Mouse (Mus musculus) neural tube, embryonic 13.5 days (tissue): ENCODE results near the gene Tns1. TPM values are rescaled to one million over a fixed set of nuclear protein-coding genes. Genes with fewer than 3 reads are reported as not detected.

Experiments used
- ATAC-seq: fragments of 200-750 bp; cut with Nextera tagmentation; 2 replicates; pipeline ENCODE4 v1.8.0; 2017; ENCODE audit warnings: low read depth, mild to moderate bottlenecking, moderate TSS enrichment, moderate library complexity
- H3K27ac ChIP-seq: fragments of 300-500 bp; sonication (generic); replicated peaks from 2 replicates; pipeline ENCODE4 v1.5.1; 2015; ENCODE audit warnings: moderate library complexity, mild to moderate bottlenecking, inconsistent platforms
- H3K27me3 ChIP-seq: fragments of 300-500 bp; sonication (generic); 2 replicates; pipeline ENCODE4 v1.6.1; 2015; ENCODE audit warnings: mild to moderate bottlenecking, inconsistent platforms
- H3K36me3 ChIP-seq: fragments of 300-500 bp; sonication (generic); 2 replicates; pipeline ENCODE4 v1.6.1; 2015; ENCODE audit warnings: mild to moderate bottlenecking, inconsistent platforms
- H3K4me1 ChIP-seq: fragments of 300-500 bp; sonication (generic); replicated peaks from 2 replicates; pipeline ENCODE4 v1.6.1; 2015; ENCODE audit warnings: inconsistent platforms
- H3K4me2 ChIP-seq: fragments of 300-500 bp; sonication (generic); 2 replicates; pipeline ENCODE4 v1.6.1; 2015; ENCODE audit warnings: inconsistent platforms, mild to moderate bottlenecking, moderate library complexity
- H3K4me3 ChIP-seq: fragments of 300-500 bp; sonication (generic); 2 replicates; pipeline ENCODE4 v1.5.1; 2015; ENCODE audit warnings: mild to moderate bottlenecking, inconsistent platforms
- H3K9ac ChIP-seq: fragments of 300-500 bp; sonication (generic); 2 replicates; pipeline ENCODE4 v1.6.1; 2015; ENCODE audit warnings: moderate library complexity, mild to moderate bottlenecking, inconsistent platforms
- H3K9me3 ChIP-seq: fragments of 300-500 bp; sonication (generic); 2 replicates; pipeline ENCODE4 v1.6.1; 2016; ENCODE audit warnings: inconsistent platforms
- WGBS: fragments of 180-500 bp; shearing (Covaris S2); methylation state at CpG from one replicate; pipeline ENCODE4 v1.1.7; 2015; 5-methylcytosine and 5-hydroxymethylcytosine counted together
- polyA plus RNA-seq: library from polyadenylated mRNA; unstranded; fragments of >200 nt; fragmentation: Nextera tagmentation; extraction: Ambion mirVana; gene quantifications from 2 replicates; pipeline ENCODE4 v1.2.1, GENCODE M21; 2015

The Tns1 gene
- polyA plus RNA-seq, 1 experiment from 2014 or later: 15.8 TPM

DNA sequence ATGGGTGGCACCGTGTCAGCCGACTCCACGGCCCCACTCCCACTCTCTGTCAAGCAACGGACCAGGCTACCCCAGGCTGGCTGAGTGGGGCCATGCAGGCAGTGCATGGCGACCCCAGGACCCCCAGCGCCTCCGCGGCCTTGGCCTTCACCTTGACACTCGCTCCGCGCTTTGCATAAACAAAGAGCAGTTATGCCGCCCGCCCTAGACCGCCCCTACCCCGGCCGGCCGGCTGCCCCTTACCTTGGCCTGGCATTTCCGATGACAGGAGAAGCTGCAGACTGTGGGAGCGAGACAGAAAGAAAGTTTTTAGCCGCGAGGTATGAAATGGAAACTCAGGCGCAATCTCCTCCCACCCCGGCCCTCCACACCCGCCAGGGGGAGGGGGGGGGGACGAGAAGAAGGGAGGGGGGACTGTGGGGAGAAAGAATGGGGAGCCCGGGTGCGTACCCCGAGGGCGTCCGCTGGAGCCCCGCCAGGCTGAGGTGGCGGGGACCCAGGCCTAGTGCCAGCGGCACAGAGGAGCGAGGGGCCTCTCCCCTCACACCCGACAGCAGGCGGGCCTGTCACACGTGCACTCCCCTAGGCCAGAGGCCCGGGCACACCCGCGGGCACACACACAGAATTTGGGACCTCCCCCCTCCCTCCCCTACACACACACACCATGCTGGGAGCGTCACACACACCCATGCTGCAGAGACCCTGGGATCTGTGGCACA lies 55.7 kb downstream of the Tns1 start:
- Histone ChIP-seq H3K27ac (no peak overlapping the region), H3K9ac (peak overlapping the region; percentile 62), H3K4me3 (peak overlapping the region; percentile 26), H3K4me1 (peaks cover 19% of the 10 kb centered on the region), H3K27me3 (peaks cover 21% of the 10 kb centered on the region), H3K4me2 (peak overlapping the region; percentile 56), H3K9me3 (no peaks in the 10 kb centered on the region), H3K36me3 (no peaks in the 10 kb centered on the region)
- WGBS: 4% methylated on average over 40 of the region's 41 CpGs
- ATAC-seq: peak; percentile 78

GRCm38 (mm10) chr1:74067866-74068265 lies 56.4 kb downstream of the Tns1 start:
- Histone ChIP-seq H3K4me2 (peak overlapping the region; percentile 56), H3K9ac (peak overlapping the region; percentile 62), H3K9me3 (no peaks in the 10 kb centered on the region), H3K36me3 (no peaks in the 10 kb centered on the region), H3K27ac (no peak overlapping the region), H3K4me3 (peak overlapping the region; percentile 26), H3K27me3 (peaks cover 21% of the 10 kb centered on the region), H3K4me1 (peaks cover 19% of the 10 kb centered on the region)
- 24% methylated on average over 14 of the region's 14 CpGs for WGBS
- ATAC-seq: no peak

- Histone ChIP-seq H3K9me3 (no peaks in the 10 kb centered on the region), H3K27ac (no peak overlapping the region), H3K36me3 (no peaks in the 10 kb centered on the region), H3K4me2 (no peak overlapping the region), H3K27me3 (peaks cover 21% of the 10 kb centered on the region), H3K4me3 (no peak overlapping the region), H3K4me1 (peaks cover 19% of the 10 kb centered on the region), H3K9ac (no peak overlapping the region)
- WGBS: 95% methylated on average over 3 of the region's 3 CpGs
- no peak for ATAC-seq
Measured at GRCm38 (mm10) chr1:74066576-74066975, 57.7 kb downstream of the Tns1 start.

DNA sequence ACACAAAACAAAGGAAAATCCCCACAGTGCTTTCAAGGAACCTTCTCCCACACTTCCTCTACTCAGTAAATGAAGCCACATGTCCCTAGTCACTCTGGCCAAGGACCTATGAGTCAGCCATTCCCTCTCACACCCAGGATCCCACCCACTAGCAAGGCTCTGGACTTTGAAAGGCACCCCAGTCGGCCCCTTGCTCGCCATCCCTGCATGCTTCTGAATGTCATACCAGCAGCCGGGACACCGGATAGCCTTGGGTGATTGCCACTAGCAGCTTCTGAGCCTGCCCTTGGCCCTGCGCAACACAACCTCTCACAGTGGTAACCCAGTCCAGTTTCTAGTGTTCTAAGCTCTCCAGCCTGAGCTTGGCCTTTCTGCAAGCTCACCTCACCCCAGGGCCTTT lies 58.2 kb downstream of the Tns1 start:
- Histone ChIP-seq H3K4me2 (no peak overlapping the region), H3K4me3 (no peak overlapping the region), H3K27me3 (peaks cover 21% of the 10 kb centered on the region), H3K9me3 (no peaks in the 10 kb centered on the region), H3K27ac (no peak overlapping the region), H3K9ac (no peak overlapping the region), H3K4me1 (peaks cover 19% of the 10 kb centered on the region), H3K36me3 (no peaks in the 10 kb centered on the region)
- ATAC-seq: no peak
- WGBS: 89% methylated on average over 5 of the region's 5 CpGs

- no peaks in the 10 kb centered on the region for H3K9me3 ChIP-seq
- no peaks in the 10 kb centered on the region for H3K36me3 ChIP-seq
- H3K27ac ChIP-seq: no peak overlapping the region
- WGBS: 73% methylated on average over 6 of the region's 6 CpGs
- no peaks in the 10 kb centered on the region for H3K27me3 ChIP-seq
- no peak overlapping the region for H3K9ac ChIP-seq
- no peak for ATAC-seq
- H3K4me3 ChIP-seq: no peak overlapping the region
- no peak overlapping the region for H3K4me2 ChIP-seq
- no peaks in the 10 kb centered on the region; the same call in 1 of the 2 replicates for H3K4me1 ChIP-seq
Measured at GRCm38 (mm10) chr1:74060046-74060445, 64.2 kb downstream of the Tns1 start.

DNA sequence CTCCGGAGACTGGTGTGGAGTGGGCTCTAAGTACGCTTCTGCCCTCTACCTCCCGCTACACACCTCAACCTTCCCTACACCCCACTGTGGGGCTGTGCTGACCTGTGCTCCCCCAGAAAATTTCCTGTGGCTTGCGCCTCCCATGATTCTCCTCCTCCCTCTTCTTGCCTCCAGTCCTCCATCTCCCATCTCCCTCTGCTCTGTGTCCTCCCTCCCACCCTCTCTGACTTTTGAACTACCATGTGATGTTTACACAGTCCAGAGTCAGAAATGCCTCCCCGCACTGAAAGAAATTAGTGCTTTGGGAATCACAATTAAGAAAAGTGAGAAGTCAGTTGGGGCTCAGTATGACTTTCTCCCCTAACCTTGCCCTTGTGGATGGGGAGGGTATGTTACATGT lies 64.7 kb downstream of the Tns1 start:
- Histone ChIP-seq H3K27me3 (no peaks in the 10 kb centered on the region), H3K36me3 (no peaks in the 10 kb centered on the region), H3K27ac (no peak overlapping the region), H3K4me3 (no peak overlapping the region), H3K4me1 (no peaks in the 10 kb centered on the region; the same call in 1 of the 2 replicates), H3K9me3 (no peaks in the 10 kb centered on the region), H3K9ac (no peak overlapping the region), H3K4me2 (no peak overlapping the region)
- WGBS: 91% methylated on average over 5 of the region's 5 CpGs
- 0 out of 2 replicates have a peak, but pooled peaks have one; percentile 23 for ATAC-seq

- H3K27ac ChIP-seq: no peak overlapping the region
- H3K36me3 ChIP-seq: no peaks in the 10 kb centered on the region
- no peaks in the 10 kb centered on the region; the same call in 1 of the 2 replicates for H3K4me1 ChIP-seq
- no peaks in the 10 kb centered on the region for H3K27me3 ChIP-seq
- H3K4me2 ChIP-seq: no peak overlapping the region
- no peak overlapping the region for H3K4me3 ChIP-seq
- no peaks in the 10 kb centered on the region for H3K9me3 ChIP-seq
- no peak overlapping the region for H3K9ac ChIP-seq
- ATAC-seq: no peak
- 87% methylated on average over 4 of the region's 4 CpGs for WGBS
Measured at GRCm38 (mm10) chr1:74058771-74059170, 65.5 kb downstream of the Tns1 start.

DNA sequence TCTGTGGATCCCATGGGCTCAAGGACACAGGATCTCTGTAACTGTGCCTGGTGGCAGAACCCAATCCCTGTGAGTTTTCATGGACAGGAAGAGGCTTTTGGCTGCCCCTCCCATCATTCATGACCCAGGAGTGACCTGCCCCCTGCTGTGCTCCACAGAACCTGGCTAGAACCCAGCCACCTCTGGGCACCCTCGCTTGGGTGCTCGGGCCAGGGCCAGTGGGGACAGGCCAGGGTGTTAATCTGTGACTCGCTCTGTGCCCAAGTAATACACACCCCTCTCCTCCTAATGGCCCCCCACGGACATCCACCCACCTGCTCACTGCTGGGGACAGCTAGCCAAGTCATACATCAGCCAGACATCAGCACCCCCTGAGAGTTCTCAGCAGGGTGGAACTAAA lies 65.9 kb downstream of the Tns1 start:
- Histone ChIP-seq H3K9ac (no peak overlapping the region), H3K4me1 (no peaks in the 10 kb centered on the region; the same call in 1 of the 2 replicates), H3K4me2 (no peak overlapping the region), H3K36me3 (no peaks in the 10 kb centered on the region), H3K4me3 (no peak overlapping the region), H3K9me3 (no peaks in the 10 kb centered on the region), H3K27me3 (no peaks in the 10 kb centered on the region), H3K27ac (no peak overlapping the region)
- ATAC-seq: no peak
- WGBS: 79% methylated on average over 4 of the region's 4 CpGs

GRCm38 (mm10) chr1:74057501-74057900 lies 66.7 kb downstream of the Tns1 start:
- no peaks in the 10 kb centered on the region for H3K27me3 ChIP-seq
- no peak overlapping the region for H3K27ac ChIP-seq
- ATAC-seq: no peak
- H3K4me2 ChIP-seq: no peak overlapping the region
- H3K4me3 ChIP-seq: no peak overlapping the region
- no peak overlapping the region for H3K9ac ChIP-seq
- no peaks in the 10 kb centered on the region for H3K9me3 ChIP-seq
- WGBS: 80% methylated on average over 5 of the region's 5 CpGs
- H3K4me1 ChIP-seq: no peaks in the 10 kb centered on the region; the same call in 1 of the 2 replicates
- no peaks in the 10 kb centered on the region for H3K36me3 ChIP-seq

- Histone ChIP-seq H3K36me3 (no peaks in the 10 kb centered on the region), H3K9ac (no peak overlapping the region), H3K4me1 (no peaks in the 10 kb centered on the region; the same call in 1 of the 2 replicates), H3K9me3 (no peaks in the 10 kb centered on the region), H3K27ac (no peak overlapping the region), H3K4me3 (no peak overlapping the region), H3K4me2 (no peak overlapping the region), H3K27me3 (no peaks in the 10 kb centered on the region)
- 83% methylated on average over 4 of the region's 4 CpGs for WGBS
- ATAC-seq: no peak
Measured at GRCm38 (mm10) chr1:74055552-74055951, 68.7 kb downstream of the Tns1 start.

DNA sequence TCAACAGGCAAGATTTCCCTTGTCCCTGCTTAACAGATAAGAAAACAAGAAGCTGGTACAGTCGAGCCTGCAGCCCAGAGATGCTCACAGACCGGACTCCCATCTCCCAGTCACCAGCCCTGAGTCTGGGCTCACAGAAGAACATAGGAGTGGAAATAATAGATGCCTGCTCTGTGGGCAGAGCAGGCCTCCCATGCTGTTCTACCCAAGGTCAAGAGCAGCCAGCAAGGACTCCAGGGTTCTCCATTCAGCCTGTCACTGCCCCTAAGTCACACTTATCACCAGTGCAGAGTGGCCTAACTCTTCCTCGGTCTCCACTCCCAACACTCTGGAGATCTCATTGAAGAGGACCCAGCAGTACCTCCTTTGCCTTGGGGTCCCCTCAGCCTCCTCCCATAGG lies 69.8 kb downstream of the Tns1 start:
- Histone ChIP-seq H3K9me3 (no peaks in the 10 kb centered on the region), H3K9ac (no peak overlapping the region), H3K27ac (no peak overlapping the region), H3K4me1 (no peaks in the 10 kb centered on the region; the same call in 1 of the 2 replicates), H3K36me3 (no peaks in the 10 kb centered on the region), H3K4me3 (no peak overlapping the region), H3K27me3 (no peaks in the 10 kb centered on the region), H3K4me2 (no peak overlapping the region)
- WGBS: 84% methylated on average over 3 of the region's 3 CpGs
- no peak for ATAC-seq

DNA sequence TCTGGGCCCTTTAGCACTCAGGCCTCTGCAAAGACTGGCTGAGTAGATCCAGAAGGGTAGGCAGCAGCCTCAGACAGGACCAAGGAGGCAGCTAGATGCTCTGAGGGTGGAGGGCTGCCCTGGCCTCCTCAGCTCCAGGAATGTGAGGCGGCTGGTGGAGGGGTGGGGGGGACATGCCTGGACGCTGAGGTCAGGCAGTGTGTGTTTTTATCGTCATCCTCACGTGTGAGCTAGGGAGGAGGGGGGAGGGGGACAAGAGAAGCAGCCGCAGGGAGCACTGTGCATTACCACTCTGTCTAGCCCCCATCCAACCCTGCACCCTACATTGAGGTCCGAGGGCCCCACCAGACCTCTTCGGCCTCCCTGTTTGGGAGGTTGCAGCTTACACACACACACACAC lies 70.2 kb downstream of the Tns1 start:
- Histone ChIP-seq H3K4me1 (no peaks in the 10 kb centered on the region; the same call in 1 of the 2 replicates), H3K4me3 (no peak overlapping the region), H3K27me3 (no peaks in the 10 kb centered on the region), H3K36me3 (no peaks in the 10 kb centered on the region), H3K9me3 (no peaks in the 10 kb centered on the region), H3K4me2 (no peak overlapping the region), H3K9ac (no peak overlapping the region), H3K27ac (no peak overlapping the region)
- ATAC-seq: no peak
- 41% methylated on average over 6 of the region's 7 CpGs for WGBS

- Histone ChIP-seq H3K4me2 (no peak overlapping the region), H3K9ac (no peak overlapping the region), H3K4me1 (no peaks in the 10 kb centered on the region; the same call in 1 of the 2 replicates), H3K9me3 (no peaks in the 10 kb centered on the region), H3K36me3 (no peaks in the 10 kb centered on the region), H3K27ac (no peak overlapping the region), H3K4me3 (no peak overlapping the region), H3K27me3 (no peaks in the 10 kb centered on the region)
- no peak for ATAC-seq
- 78% methylated on average over 2 of the region's 2 CpGs for WGBS
Measured at GRCm38 (mm10) chr1:74053068-74053467, 71.2 kb downstream of the Tns1 start.
